Mouse (Mus musculus): ENCODE measurements around the gene Sgip1.
A peak's percentile ranks its signal among the peaks of the same experiment; 100 is the strongest.

The Sgip1 gene

GRCm38 (mm10) chr4:102895866-102896265, 154.8 kb downstream of the Sgip1 start:
- DNase-seq (ENCODE audit: low read depth, low spot score): no peak

- DNase-seq (ENCODE audit: low read depth, low spot score): no peak
These were observed 157.9 kb downstream of the Sgip1 start for GRCm38 (mm10) chr4:102898987-102899386.

- DNase-seq (ENCODE audit: low read depth, low spot score): no peak
These were observed 158.6 kb downstream of the Sgip1 start for GRCm38 (mm10) chr4:102899683-102900082.

- no peak for DNase-seq (ENCODE audit: low read depth, low spot score)
These were observed 159.1 kb downstream of the Sgip1 start for GRCm38 (mm10) chr4:102900166-102900565.

GRCm38 (mm10) chr4:102907843-102908427, 166.8 kb downstream of the Sgip1 start:
- DNase-seq (ENCODE audit: low read depth, low spot score): no peak

GRCm38 (mm10) chr4:102910191-102910590, 169.1 kb downstream of the Sgip1 start:
- no peak for DNase-seq (ENCODE audit: low read depth, low spot score)

GRCm38 (mm10) chr4:102913176-102913575, 172.1 kb downstream of the Sgip1 start:
- DNase-seq (ENCODE audit: low read depth, low spot score): no peak

- DNase-seq (ENCODE audit: low read depth, low spot score): no peak
These were observed 172.7 kb downstream of the Sgip1 start for GRCm38 (mm10) chr4:102913700-102914327.

- no peak for DNase-seq (ENCODE audit: low read depth, low spot score)
These were observed 177.1 kb downstream of the Sgip1 start for GRCm38 (mm10) chr4:102918191-102918590.

- no peak for DNase-seq (ENCODE audit: low read depth, low spot score)
These were observed 188.4 kb downstream of the Sgip1 start for GRCm38 (mm10) chr4:102929491-102929890.

- no peak for DNase-seq (ENCODE audit: low read depth, low spot score)
These were observed 189.6 kb downstream of the Sgip1 start for GRCm38 (mm10) chr4:102930679-102931078.

- DNase-seq (ENCODE audit: low read depth, low spot score): peak; percentile 18
These were observed 199.2 kb downstream of the Sgip1 start for GRCm38 (mm10) chr4:102940266-102940665.

- DNase-seq (ENCODE audit: low read depth, low spot score): peak; percentile 28
These were observed 199.6 kb downstream of the Sgip1 start for GRCm38 (mm10) chr4:102940738-102941137.

GRCm38 (mm10) chr4:102944325-102944724, 203.2 kb downstream of the Sgip1 start:
- DNase-seq (ENCODE audit: low read depth, low spot score): no peak

GRCm38 (mm10) chr4:102952476-102952875, 211.4 kb downstream of the Sgip1 start:
- peak; percentile 36 for DNase-seq (ENCODE audit: low read depth, low spot score)

- no peak for DNase-seq (ENCODE audit: low read depth, low spot score)
These were observed 214.3 kb downstream of the Sgip1 start for GRCm38 (mm10) chr4:102955294-102955956.

- DNase-seq (ENCODE audit: low read depth, low spot score): no peak
These were observed 218.3 kb downstream of the Sgip1 start for GRCm38 (mm10) chr4:102959409-102959808.

GRCm38 (mm10) chr4:102964174-102964573, 223.1 kb downstream of the Sgip1 start:
- no peak for DNase-seq (ENCODE audit: low read depth, low spot score)

- DNase-seq (ENCODE audit: low read depth, low spot score): no peak
These were observed 226.7 kb downstream of the Sgip1 start for GRCm38 (mm10) chr4:102967811-102968210.

GRCm38 (mm10) chr4:102969599-102969998, 228.5 kb downstream of the Sgip1 start:
- DNase-seq (ENCODE audit: low read depth, low spot score): no peak

- DNase-seq (ENCODE audit: low read depth, low spot score): no peak
These were observed 230.1 kb downstream of the Sgip1 start for GRCm38 (mm10) chr4:102971159-102971558.

GRCm38 (mm10) chr4:102972071-102972470, 231.0 kb downstream of the Sgip1 start:
- no peak for DNase-seq (ENCODE audit: low read depth, low spot score)

GRCm38 (mm10) chr4:102974172-102974571, 233.1 kb downstream of the Sgip1 start:
- no peak for DNase-seq (ENCODE audit: low read depth, low spot score)
